Mouse (Mus musculus): ENCODE measurements around the gene Klhl21.
"Not testable (repeated sequence)": the region's sequence is repeated elsewhere in the genome, so short reads cannot be mapped to it uniquely, and the experiment has no call there.

Klhl21 gene

GRCm38 (mm10) chr4:152013036-152013813 is 4.6 kb downstream of the Klhl21 start:
- ATAC-seq (ENCODE audit: insufficient number of reproducible peaks, low FRiP score, low TSS enrichment), result no peak

GRCm38 (mm10) chr4:152019073-152019472 is 10.5 kb downstream of the Klhl21 start:
- no peak for ATAC-seq (ENCODE audit: insufficient number of reproducible peaks, low FRiP score, low TSS enrichment)

GRCm38 (mm10) chr4:152020024-152020423 is 11.4 kb downstream of the Klhl21 start:
- no peak for ATAC-seq (ENCODE audit: insufficient number of reproducible peaks, low FRiP score, low TSS enrichment)

- ATAC-seq (ENCODE audit: insufficient number of reproducible peaks, low FRiP score, low TSS enrichment), result no peak
These were observed 13.0 kb downstream of the Klhl21 start for GRCm38 (mm10) chr4:152021568-152022097.

- no peak for ATAC-seq (ENCODE audit: insufficient number of reproducible peaks, low FRiP score, low TSS enrichment)
These were observed 13.9 kb downstream of the Klhl21 start for GRCm38 (mm10) chr4:152022506-152022905.

- ATAC-seq (ENCODE audit: insufficient number of reproducible peaks, low FRiP score, low TSS enrichment), result no peak
These were observed 15.9 kb downstream of the Klhl21 start for GRCm38 (mm10) chr4:152024525-152024924.

GRCm38 (mm10) chr4:152026751-152027508 is 18.3 kb downstream of the Klhl21 start:
- ATAC-seq (ENCODE audit: insufficient number of reproducible peaks, low FRiP score, low TSS enrichment), result 0 out of 2 replicates have a peak, but pooled peaks have one; percentile 22

- peak; percentile 97 for ATAC-seq (ENCODE audit: insufficient number of reproducible peaks, low FRiP score, low TSS enrichment)
These were observed 18.9 kb downstream of the Klhl21 start, which contains the start of gene Zbtb48 for GRCm38 (mm10) chr4:152027524-152027923. Zbtb48 (minus strand) TSS chr4:152027671.

- no peak for ATAC-seq (ENCODE audit: insufficient number of reproducible peaks, low FRiP score, low TSS enrichment)
These were observed 19.9 kb downstream of the Klhl21 start for GRCm38 (mm10) chr4:152028456-152028855.

GRCm38 (mm10) chr4:152029087-152029486 is 20.5 kb downstream of the Klhl21 start:
- ATAC-seq (ENCODE audit: insufficient number of reproducible peaks, low FRiP score, low TSS enrichment), result no peak

GRCm38 (mm10) chr4:152029997-152030396 is 21.4 kb downstream of the Klhl21 start:
- ATAC-seq (ENCODE audit: insufficient number of reproducible peaks, low FRiP score, low TSS enrichment), result no peak

GRCm38 (mm10) chr4:152032922-152033321 is 24.3 kb downstream of the Klhl21 start:
- no peak for ATAC-seq (ENCODE audit: insufficient number of reproducible peaks, low FRiP score, low TSS enrichment)

GRCm38 (mm10) chr4:152036464-152036863 is 27.9 kb downstream of the Klhl21 start:
- ATAC-seq (ENCODE audit: insufficient number of reproducible peaks, low FRiP score, low TSS enrichment), result not testable (repeated sequence)

- no peak for ATAC-seq (ENCODE audit: insufficient number of reproducible peaks, low FRiP score, low TSS enrichment)
These were observed 29.8 kb downstream of the Klhl21 start, which contains the start of gene Tas1r1 for GRCm38 (mm10) chr4:152038225-152038984. Tas1r1 (minus strand) TSS chr4:152038568.

GRCm38 (mm10) chr4:152038985-152039830 is 30.6 kb downstream of the Klhl21 start, which contains the start of gene Nol9:
Nol9 (plus strand) TSS chr4:152039321.
- ATAC-seq (ENCODE audit: insufficient number of reproducible peaks, low FRiP score, low TSS enrichment), result peak; percentile 77

- peak; percentile 22; the same call in 1 of the 2 replicates for ATAC-seq (ENCODE audit: insufficient number of reproducible peaks, low FRiP score, low TSS enrichment)
These were observed 31.3 kb downstream of the Klhl21 start for GRCm38 (mm10) chr4:152039831-152040310.

GRCm38 (mm10) chr4:152041924-152042641 is 33.5 kb downstream of the Klhl21 start:
- no peak for ATAC-seq (ENCODE audit: insufficient number of reproducible peaks, low FRiP score, low TSS enrichment)

GRCm38 (mm10) chr4:152043171-152043570 is 34.6 kb downstream of the Klhl21 start:
- ATAC-seq (ENCODE audit: insufficient number of reproducible peaks, low FRiP score, low TSS enrichment), result no peak
